Mouse (Mus musculus): ENCODE measurements around the gene Gbf1.

GRCm38 (mm10) chr19:46180274-46180673, 28.0 kb downstream of the Gbf1 start:
- TF ChIP-seq CTCF (IDR thresholded peaks at IDR 0.05; ENCODE audit: insufficient read depth, low read depth, low read length), result no peak
- no peak for TF ChIP-seq POLR2A (IDR thresholded peaks at IDR 0.05; ENCODE audit: insufficient read depth, low read depth, low read length)
